Mouse (Mus musculus): ENCODE data around the gene Mroh2a.

Gene Mroh2a

DNA sequence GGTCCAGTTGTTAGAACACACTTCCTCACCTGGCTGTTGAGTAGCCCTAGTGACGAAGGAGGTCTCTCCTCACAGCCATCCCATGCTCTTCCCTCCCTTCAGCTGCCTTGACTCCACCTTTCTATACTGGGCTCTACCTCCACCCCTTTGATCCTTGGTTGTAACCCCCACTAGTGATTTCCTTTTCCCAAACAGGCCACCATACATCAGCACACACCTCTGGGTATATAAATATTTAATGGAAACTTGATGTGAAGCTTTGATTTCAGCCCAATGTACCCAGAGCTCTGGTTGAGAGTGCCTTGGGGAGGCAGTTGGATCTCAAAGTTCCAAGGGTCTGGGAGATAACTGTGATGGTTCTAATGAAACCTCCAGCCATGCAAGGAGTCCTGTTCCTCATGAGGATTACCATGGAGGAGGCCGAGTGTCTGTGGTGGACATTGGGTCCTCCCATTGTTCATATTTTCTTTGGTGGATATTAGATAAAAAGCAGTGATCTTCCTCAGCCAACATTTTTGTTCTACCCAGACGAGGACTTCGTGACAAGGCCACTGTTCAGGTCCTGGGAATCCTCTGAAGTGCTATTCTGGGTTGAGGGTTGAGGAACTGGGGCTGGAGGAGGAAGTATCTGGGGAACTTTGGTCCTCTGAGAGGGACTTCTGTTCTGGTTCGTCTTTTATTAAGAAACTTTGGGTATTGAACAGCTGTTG lies at the start of gene Mroh2a:
Mroh2a (plus strand) TSS at position 317 of the 710 bp plus-strand sequence.
- DNase-seq (ENCODE audit: low spot score) = peak; percentile 25

DNA sequence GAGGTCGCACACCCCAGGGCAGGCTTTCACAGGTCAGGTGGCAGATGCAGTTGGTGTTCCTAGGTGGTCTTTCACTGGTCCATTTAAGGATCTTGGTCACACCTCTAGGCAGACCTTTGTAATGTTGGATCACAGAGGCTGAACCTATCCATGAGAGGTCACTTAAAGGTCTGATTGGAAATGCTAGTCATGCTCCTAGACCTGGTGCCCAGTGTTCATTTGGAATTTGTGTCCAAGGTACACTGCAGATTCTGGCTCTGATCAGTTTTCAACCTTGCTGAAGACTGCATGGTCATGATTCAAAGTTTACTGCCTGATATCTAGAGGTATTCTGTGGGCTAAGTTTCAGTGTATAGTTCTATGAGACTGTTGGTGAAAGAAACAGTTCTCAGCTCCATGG lies 47.1 kb upstream of the Mroh2a start:
- no peak for DNase-seq (ENCODE audit: low spot score)

DNA sequence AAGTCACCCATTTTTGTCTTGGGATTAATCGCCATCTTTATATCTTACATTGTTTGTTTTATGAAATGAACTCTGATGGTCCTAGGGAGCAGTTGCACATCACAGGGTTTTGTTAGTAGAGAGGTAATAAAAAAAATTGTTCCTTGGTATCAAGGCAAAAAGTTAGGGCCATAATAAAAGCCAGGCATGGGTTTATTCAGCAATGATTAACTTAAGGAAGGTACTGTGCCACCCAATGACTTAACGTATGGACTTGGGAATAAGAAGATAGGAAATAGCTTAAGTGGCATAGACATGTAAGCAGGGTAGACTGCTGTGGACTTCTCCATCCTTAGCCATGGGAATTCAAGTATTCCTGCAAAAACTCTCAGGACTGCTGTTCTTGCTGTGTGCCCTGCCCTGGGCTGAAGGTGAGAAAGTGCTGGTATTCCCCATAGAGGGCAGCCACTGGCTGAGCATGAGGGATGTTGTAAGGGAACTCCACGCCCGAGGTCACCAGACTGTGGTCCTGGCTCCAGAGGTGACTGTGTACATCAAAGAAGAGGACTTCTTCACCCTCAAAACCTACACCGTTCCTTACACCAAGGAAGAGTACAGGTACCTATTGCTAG lies 40.4 kb upstream of the Mroh2a start:
- DNase-seq (ENCODE audit: low spot score) = no peak

DNA sequence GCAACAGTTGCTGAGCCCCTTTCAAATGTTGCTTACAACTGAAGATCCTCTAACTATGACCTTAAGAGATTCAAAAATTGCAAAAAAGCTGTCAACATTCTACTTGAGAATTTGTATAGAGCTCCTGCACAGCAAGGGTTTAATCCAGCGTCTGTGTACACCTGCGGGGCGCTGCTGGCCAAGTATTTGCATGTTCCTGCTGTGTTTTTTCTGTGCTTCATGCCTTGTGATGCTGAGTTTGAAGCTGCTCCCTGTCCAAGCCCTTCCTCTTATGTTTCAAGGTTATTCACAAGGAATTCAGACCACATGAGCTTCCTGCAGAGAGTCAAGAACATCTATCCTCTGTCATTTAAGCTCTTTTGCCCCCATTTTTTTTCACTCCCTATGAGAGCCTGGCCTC lies 34.6 kb upstream of the Mroh2a start:
- no peak for DNase-seq (ENCODE audit: low spot score)

DNA sequence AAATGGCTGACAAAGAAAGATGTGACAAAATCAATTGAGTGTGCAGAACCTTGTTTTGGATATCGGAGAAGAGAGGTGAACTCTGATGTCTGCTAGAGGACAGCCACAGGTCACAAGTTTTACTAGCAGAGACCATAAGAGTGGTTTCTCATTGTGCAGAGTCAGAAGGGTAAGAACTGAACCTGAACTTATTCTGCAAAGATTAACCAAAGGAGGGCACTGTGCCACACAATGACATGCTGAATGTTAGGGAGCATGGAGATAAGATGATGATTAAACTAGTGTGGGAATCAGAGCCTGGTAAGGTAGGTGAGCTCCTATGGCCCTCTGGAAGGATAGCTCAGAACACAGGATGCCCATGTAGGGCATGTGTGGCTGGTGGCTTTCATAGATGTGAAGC lies 31.1 kb upstream of the Mroh2a start:
- DNase-seq (ENCODE audit: low spot score) = no peak

DNA sequence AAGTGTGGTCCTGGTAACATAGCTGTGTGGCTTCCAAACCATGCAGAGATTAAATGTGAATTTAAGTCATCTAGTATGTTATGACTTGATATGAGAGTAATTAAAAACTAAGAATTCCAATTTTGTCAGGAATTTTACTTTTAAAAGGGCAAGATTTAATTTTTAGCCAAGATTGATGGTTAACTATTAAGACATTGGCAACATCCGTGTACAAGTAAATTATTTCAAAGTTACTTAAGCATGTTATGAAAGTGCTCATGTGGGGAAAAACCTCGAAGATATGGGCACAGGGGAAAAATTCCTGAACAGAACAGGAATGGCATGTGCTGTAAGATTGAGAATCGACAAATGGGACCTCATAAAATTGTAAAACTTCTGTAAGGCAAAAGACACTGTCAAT lies 29.3 kb upstream of the Mroh2a start:
- no peak for DNase-seq (ENCODE audit: low spot score)

DNA sequence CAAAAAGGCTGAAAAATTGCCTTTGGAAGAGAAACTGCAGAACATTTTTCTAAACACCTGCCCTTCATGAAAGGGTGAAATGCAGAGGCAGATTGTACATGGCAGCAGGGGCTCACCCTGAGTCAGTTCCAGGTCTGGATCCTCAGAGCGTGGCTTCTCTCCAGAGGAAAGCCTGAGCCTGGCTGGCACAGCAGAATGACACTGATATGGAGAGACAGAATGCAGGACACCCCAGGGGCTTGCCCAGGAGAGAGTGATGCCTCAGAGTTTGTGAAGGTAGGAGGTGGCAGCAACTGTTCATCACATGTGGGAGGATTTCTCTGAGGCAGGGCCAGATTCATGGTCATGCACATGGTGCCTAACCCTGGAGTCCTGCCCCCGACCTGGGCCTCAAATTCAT lies 26.8 kb upstream of the Mroh2a start:
- no peak for DNase-seq (ENCODE audit: low spot score)

DNA sequence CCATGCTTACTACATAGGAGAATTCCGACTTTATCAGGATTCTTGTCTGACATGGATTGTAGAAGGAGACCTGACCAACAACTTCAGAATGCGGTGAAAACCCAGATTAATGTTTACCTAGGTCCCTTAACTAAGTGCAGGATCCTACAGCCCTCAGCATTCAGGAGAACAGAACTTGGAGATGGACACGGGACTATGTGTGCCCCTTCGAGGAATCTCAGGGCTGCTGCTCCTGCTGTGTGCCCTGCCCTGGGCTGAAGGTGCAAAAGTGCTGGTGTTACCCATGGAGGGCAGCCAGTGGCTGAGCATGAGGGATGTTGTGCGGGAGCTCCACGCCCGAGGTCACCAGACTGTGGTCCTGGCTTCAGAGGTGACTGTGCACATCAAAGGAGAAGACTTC lies 26.3 kb upstream of the Mroh2a start, which contains the start of gene Ugt1a2:
Ugt1a2 (plus strand) TSS at position 146 of the 400 bp plus-strand sequence.
- no peak for DNase-seq (ENCODE audit: low spot score)

DNA sequence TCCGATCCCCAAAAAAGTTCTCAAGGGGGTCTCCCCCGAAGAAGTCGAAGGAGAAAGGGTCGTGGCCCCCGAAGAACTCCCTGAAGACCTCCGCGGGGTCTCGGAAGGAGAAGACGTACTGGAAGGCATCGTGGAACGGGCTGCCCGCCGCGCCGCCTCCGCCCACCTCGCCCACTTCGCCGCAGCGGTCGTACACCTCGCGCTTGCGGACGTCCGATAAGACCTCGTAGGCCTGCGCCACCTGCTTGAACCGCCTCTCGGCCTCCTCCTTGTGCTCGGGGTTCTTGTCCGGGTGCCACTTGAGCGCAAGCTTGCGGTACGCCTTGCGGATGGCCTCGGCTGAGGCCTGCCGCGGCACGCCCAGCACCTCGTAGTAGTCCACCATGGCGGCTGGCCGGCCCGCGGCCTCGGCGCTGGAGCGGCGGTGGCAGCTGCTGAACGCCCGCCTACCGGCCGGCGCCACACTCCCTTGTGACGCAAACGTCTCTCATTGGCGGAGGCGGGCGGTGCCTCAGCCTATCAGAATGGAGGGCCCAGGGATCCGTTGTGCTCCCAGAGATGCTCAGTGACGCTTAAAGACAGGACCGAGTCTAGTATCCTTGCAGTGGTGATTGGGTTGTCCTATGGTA lies 21.4 kb upstream of the Mroh2a start, which contains the start of gene Dnajb3:
Dnajb3 (minus strand) TSS at position 489 of the 629 bp plus-strand sequence.
- DNase-seq (ENCODE audit: low spot score) = peak; percentile 71

DNA sequence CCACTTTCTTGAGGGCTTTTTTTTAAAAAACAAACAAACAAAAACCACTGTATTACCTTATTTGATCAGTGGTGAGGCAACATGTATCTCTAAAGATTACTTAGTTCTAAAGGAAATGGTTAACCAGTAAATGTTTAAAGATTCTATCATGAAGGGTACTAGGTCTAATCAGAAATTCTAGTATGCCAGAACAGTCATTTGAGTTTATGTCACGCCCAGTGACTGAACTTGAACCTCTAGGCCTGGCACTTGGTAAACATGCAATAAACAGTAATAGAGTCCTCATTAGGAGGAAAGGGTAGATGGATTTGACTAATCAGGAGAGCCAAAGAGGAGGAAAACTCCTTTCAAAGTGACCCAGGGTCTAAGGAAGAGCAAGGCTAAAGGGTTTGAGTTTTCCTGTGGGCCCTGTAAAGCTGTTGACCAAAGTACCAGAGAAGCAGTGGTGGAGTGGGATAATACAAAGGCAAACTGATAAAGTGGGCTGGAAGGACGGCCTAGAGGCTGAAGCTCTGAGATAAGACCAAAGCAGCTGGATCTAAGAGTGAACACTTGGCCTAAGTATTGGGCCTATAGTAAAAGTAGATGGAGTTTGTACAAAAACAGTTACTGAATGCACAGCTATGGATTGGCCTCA lies 19.8 kb upstream of the Mroh2a start:
- no peak for DNase-seq (ENCODE audit: low spot score)

DNA sequence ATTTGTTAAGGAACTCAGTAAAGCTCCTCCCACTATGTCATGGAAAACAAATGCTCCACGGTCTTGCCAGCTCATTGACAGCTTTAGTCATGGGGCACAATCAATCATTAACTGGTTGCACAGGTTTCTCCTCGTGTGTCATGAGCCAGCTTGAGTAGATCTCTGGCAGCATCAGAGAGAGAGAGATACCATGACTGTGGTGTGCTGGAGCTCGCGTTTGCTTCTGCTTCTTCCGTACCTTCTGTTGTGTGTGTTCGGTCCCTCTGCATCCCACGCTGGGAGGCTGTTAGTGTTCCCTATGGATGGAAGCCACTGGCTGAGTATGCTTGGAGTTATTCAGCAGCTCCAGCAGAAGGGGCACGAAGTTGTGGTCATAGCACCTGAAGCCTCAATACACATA lies 15.0 kb upstream of the Mroh2a start, which contains the start of gene Ugt1a1:
Ugt1a1 (plus strand) TSS at position 148 of the 400 bp plus-strand sequence.
- DNase-seq (ENCODE audit: low spot score) = peak; percentile 73

DNA sequence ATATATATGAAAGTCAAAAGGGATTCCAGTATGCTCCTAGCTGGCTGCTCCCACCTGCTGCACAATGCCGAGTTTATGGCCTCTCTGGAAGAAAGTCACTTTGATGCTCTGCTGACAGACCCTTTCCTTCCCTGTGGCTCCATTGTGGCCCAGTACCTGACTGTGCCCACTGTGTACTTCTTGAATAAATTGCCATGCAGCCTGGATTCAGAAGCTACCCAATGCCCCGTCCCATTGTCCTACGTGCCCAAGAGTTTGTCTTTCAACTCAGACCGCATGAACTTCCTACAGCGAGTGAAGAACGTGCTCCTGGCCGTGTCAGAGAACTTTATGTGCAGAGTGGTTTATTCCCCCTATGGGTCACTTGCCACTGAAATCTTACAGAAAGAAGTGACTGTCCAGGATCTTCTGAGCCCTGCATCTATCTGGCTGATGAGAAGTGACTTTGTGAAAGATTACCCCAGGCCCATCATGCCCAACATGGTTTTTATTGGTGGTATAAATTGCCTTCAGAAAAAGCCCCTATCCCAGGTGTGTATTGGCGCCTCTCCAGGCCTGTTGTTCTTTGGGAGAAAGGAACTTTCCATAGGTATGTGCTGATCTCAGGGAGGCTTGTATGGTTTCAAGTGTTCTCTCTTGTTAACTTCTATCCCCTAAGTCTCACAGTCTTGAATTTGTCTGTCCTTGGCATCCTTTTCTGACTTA lies 14.3 kb upstream of the Mroh2a start:
- DNase-seq (ENCODE audit: low spot score) = peak; percentile 43

DNA sequence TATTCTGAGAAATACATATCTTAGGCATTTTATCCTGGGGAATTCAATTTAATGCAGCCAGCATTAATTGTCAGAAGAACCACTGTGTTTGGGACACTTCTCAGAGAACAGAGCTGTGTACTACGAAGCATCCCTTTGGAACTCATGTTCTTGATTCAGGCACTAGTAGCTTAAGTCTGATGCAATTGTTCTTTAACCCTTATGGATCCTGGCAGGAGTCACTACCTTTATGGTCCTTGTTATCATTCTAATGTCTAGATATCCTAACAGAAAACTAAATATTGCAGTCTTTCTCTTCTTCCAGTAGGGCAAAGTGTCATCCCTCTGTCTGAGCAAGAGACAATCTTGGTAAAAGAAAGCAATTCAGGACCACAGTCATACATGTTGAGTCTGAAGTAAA lies 13.7 kb upstream of the Mroh2a start:
- no peak for DNase-seq (ENCODE audit: low spot score)

DNA sequence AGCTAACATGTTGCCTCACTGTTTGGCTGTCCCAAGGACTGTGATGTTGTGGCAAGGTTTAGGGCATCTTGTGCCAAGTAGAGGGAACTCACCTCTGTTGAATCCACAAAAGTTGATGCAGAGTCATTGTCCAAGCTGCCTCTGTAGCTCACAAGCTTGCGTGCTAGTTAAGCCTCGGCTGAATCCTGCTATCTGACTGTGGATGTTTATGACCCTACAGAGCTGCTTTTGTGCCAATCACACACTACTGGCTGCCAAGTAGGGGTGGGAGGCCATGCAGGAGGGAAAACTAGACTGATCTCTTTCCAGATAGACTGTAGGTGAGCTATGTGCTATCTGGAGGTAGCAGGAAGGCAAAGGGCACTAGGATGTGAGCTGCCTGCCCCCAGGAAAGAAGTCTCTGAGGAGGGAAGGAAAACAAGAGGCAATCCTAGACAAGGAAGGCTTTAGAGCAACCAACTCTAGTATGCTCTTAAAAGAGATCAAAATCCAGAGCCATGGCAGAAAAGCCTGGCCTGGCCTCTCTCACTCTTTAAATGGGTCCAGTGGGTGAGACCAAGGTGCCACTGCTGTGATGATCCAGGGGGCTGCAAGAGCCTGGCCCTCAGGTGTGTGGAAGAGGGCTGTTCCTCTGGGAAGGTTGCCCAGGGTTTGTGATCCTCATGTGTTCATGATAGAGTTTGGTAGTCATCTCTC lies 12.9 kb upstream of the Mroh2a start:
- DNase-seq (ENCODE audit: low spot score) = peak; percentile 54

DNA sequence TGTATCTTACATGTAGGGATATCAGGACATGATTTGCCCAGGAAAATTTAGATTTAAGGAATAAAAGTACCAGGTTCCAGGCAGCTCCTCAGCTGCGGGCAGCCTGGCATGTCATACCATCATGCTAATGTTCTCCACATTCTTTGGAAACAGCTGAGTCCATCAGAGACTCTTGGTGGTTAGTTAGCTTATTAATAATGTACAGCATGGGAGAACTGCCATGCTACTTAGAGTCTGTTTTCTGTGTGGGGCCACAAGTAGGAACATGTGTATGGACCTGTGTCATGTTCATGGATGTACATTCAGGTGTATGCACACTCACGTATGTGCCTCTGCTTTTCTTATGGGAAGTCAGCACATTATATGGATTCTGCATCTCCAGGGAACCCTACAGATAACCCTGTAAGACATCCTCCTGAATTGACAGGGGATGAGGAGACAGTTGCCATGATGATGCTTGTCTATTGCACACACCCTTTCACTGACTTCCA lies 12.3 kb upstream of the Mroh2a start:
- DNase-seq (ENCODE audit: low spot score) = no peak

DNA sequence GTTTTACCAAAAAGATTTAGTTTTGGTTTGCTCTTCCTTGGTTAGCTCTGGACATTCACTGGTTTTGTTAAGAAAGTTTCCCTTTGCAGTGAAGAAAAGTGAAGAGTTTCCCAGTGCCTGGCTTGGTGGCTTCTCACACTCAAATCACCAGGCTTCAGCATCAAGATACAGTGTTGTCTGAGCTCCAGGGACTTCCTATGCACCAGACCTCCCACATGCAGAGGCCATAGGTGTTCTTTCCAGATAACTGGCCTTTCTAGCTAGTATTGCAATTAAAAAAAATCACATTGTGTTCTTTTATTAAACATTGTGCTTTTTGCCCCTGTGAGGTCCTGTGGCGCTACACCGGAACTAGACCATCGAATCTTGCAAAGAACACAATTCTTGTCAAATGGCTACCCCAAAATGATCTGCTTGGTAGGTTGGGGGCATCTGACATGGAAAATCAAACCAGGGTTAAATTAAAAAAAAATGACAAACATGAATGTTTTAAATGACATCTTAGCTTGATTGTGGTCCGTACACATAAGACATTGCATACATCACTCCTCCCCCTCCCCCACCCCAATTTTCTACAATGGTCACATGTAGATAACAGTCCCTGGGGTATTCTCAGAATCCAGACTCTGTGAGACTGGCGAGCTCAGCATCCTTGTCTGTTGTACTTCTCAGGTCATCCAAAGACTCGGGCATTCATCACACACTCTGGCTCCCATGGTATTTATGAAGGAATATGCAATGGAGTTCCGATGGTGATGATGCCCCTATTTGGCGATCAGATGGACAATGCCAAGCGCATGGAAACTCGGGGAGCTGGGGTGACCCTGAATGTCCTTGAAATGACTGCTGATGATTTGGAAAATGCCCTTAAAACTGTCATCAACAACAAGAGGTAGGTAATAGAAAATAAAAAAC lies 11.1 kb upstream of the Mroh2a start:
- DNase-seq (ENCODE audit: low spot score) = no peak

DNA sequence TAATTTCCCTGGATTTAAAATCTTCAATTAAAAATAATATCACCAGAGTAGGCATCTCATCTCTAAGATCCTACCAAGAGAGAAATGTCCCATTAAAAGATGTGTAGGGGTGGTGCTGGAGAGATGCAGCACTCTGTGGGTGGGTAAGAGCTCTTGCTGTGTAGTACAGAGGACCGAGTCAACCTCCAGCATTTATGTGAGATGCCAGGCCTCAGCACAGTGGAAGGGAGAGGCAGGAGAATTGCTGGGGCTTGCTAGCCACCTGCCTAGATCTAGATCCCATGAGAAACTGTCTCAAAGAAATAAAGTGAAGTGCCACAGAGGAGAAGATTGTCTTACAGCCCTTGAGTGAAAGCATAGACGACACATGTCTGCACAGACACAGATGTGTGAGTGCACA lies 10.2 kb upstream of the Mroh2a start:
- DNase-seq (ENCODE audit: low spot score) = no peak

DNA sequence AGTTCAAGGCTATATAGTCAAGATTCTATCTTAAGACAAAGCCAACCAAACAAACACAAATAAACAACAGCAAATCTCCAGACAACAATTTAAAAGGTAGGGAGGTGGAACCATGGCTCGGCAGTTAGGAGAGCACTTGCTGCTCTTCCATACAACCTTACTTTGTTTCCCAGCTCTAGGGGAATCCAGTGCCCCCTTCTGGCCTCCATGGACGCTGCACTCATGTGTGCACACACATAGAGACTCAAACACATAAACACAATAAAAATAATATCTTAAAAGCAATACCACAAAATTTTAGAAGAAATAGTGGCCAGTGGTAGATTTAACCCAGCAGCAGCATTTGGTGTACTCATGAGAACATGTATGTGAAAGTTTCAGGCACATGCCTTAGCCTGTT lies 9.6 kb upstream of the Mroh2a start:
- no peak for DNase-seq (ENCODE audit: low spot score)

DNA sequence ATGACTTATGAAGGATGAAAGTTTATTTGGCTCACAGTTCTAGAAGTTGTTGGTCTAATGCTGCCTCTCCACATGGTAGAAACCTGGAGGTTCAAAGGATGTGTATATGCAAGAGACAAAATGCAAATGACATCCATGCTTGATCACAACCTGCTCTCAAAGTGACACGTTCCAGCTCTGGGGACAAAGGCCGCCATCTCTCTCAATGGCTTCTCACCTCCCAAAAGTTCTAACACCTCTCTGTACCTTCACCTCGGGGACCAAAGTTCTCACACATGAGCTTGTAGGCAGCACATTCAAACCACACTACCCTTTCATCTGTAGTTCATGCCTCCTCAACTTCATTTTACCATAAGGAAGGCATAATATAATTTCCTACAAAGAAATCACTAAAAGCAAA lies 9.2 kb upstream of the Mroh2a start:
- no peak for DNase-seq (ENCODE audit: low spot score)

DNA sequence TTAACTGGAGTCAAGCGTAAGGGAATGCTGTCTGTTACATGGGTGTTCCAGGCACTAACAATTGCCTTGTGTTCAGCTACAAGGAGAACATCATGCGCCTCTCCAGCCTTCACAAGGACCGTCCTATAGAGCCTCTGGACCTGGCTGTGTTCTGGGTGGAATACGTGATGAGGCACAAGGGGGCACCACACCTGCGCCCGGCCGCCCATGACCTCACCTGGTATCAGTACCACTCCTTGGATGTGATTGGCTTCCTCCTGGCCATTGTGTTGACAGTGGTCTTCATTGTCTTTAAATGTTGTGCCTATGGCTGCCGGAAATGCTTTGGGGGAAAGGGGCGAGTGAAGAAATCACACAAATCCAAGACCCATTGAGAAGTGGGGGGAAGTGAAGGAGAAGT lies 8.7 kb upstream of the Mroh2a start:
- no peak for DNase-seq (ENCODE audit: low spot score)

All from urinary bladder, postnatal 14 days (tissue).